Mouse (Mus musculus): ENCODE results near the gene Cdca7l.

The Cdca7l gene

DNA sequence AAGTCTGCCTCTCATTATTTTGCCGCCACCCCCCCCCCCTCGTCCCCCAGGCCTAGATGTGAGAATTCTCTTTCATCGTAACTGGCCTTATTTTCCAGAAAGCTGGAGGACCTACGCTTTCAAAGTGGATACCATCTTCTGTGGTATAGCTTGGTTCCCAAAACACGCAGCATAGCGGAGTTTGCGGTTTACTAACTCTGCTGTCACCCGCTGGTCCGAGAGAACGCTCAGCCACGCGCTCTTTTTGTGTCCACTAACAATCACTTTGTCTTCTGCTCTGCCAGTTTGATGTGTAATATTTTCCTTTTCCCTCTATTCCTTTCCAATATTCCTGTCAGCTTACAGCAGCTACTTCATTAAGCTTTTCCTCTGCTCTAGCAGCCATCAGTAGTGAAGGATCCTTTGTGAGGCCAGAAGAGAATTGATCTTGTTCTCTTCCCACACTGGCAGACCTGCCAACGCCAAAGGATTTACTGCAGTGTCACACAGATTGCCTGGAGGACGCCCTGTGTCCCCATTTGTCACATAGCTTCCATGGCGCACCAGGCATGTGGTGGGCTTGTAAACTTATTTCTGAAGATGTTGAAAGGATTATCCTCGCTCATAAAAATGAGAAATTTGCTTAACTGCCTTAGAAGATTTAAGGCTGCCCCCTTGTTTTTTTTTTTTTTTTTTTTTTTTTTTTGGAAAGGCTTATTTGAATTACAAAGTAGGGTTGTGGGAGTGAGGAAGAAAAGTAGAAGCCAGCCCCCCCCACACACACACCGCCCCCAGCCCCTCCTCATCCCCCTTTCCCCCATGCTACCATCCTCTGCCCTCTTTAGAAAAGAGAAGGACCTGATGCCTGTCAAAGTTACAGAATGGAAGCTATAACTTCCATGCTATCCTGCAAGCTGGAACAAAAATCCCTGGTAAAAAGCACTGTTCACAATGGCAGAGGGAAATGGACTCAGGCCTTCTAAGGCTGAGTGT lies 4.6 kb downstream of the Cdca7l start:
- no peak for DNase-seq (ENCODE audit: extremely low read depth, low read depth, low spot score)

DNA sequence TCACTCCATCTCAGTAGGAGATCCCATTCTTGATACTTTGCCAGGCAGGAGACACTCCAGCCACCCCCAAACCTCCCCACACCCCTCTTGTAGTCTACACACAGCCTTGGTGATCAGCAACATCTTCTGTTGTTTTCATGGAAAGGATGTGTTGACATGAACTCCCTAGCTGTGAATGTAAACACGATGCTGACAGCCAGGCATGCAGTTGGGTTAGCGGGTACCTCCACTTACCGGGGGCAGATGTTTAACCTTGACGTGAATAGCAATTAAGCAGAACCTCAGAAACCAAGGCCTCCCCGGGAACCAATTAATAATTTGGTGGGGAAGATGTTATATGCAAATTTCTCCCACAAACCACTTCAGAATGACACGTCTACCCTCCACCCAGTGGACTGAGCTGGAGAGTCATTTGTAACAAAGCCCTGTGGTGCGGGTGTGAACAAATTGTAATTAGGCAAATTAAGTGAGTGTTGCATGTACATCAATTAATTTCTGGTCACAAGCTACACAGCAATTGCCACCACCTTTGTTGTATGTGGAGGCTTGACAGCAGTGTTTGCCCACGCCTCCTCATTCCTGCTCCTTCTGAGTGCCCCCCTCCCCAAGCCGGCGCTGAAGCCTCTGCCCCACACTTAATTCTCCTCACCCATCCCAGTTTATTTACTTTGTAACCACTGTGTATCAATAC lies 5.4 kb downstream of the Cdca7l start:
- DNase-seq (ENCODE audit: extremely low read depth, low read depth, low spot score) = no peak

DNA sequence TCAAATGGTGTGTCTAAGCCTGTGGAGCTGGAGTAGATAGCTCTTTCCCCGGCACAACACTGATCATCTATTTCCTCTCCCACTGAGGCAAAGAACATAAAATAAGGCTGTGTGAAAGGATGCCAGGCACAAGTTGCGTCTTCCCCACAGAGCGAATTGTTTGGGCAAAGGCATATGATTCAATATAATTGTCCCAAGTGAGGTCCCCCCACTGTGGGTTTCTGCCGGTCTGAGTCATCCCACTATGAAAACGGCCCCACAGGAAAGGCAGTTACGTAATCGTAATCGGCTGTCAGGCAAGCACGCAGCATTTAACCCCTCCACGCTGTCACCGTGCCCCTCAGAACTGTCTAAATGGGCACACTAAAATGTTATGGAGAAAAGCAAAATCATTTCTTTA lies 6.0 kb downstream of the Cdca7l start:
- DNase-seq (ENCODE audit: extremely low read depth, low read depth, low spot score) = no peak

DNA sequence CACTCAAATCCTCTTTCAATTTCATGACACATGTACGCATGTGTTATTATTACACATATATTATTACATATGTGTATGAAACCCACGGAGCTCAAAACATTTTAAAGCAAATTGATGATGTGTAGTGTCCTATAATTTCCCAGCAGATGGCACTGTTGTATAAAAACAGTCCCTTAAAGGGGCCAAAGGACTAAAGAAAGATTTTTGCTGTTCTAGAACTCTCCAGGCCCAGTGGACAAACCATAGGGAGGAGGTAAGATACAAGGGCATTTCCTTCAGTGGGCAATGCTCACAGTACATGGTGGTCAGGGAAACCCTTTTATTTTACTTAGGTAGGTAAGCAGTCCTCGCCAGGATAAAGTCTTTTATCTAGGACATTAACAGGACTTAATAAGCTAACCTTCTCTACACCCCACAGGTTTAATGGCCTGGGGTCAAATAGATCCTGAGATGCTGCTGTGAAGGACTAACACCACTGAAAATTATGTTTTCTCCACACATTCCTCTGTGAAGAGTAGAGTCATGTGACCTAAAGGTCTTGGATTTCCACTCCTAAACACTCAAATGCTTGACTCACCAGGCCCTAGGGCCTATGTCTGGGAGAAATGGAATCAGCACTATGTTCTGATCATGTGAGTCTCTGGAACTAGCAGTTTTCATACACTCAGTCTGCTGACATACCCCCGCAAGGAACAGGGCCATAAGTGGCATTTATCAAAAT lies 16.2 kb downstream of the Cdca7l start:
- no peak for DNase-seq (ENCODE audit: extremely low read depth, low read depth, low spot score)

DNA sequence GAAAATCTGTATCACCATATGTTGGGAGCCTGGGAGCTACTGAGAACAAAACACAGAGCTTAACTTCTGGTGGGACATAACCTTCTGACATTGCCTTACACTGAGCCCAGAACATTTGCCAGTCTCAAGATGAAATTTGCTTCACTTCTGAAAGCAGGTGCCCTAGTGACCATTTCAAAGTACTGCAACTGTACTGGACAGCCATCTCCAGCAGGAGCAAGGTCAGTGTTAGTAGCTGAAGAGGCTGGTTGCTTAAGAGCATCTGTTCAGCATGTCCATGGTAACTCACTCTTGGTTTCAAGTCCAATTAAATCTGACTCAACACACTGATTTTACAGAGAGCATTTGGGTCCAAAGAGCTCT lies 16.8 kb downstream of the Cdca7l start:
- no peak for DNase-seq (ENCODE audit: extremely low read depth, low read depth, low spot score)

DNA sequence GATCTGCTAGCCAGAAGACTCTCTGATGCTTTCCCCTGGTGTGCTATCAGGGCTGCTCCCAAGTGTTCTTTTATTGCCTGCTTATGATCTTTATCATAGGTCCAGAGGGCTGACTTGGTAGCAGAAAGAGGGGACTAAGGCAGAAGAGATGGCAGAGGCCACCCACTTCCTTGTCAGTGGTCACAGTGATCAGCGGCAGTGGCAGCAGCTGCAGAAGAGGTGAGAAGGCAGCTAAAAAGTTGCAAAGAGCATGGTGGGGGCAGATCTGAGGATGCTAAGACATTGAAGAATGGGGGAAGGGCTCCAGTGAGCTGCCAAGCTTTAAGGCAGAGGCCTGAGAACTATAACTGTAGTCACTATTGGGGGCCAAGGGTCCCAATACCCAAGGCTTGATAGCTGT lies 17.3 kb downstream of the Cdca7l start:
- DNase-seq (ENCODE audit: extremely low read depth, low read depth, low spot score) = no peak

DNA sequence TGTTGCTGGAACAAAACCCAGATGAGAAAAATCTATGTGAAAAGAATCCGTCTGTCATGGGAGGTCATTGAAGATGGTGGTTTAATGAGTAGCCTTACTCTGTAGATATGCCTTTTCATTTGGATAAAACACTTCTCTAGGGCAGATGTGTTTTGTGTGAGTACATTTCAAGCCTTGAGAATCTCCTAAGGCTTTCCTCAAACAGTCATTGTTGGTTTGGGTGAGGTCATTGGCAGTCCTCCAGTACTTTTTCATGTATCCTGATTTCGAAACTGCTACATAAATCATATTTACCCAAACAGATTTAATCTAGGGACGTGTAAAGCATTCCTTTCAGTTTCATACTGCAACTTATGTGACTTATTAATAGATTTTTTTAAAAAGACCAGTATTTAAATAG lies 24.3 kb downstream of the Cdca7l start:
- peak; percentile 52 for DNase-seq (ENCODE audit: extremely low read depth, low read depth, low spot score)

DNA sequence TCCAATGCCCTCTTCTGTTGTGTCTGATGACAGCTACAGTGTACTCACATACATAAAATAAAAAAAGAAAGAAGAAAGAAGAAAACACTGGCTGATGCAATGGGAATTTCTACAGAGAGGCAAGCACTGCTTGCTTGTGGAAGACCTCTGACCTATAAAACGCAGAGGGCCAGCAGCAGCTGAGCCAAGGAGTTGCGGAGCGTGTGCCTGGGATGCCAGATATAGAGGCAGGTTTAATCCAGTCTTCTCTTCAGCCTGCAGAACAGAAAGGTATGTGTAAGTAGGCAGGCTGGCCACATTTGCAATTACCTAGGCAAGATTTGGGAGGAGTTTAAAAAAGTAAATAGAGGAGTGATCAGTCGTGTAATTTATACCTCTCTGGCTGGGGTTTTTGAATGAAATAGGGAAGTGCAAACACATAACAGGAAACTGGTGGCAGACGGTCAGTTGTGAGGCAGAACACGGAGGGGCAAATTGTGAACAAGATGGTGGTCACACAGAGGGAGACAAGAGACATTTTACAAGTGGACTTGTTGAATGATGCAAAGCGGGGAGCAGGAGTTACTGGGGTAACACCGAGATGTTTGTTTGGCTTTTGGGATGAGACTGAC lies 27.4 kb downstream of the Cdca7l start:
- DNase-seq (ENCODE audit: extremely low read depth, low read depth, low spot score) = no peak

DNA sequence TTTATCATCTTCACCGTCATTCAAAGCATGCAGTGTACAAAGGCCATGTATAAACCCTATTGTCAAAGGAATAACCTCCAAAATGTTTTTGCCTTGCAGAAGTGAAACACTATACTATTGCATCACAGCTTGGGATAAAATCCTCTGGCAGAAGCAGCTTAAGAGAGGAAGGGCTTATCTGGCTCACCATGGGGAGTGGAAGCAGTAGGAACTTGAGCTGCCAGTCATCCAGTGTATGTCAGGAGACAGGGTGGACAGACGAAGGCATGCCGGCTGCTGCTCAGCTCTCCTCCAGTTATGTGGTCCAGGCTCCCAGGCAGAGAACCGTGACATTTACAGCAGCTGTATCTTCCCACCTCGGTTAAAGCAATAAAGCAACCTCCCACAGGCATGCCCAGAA lies 28.1 kb downstream of the Cdca7l start:
- DNase-seq (ENCODE audit: extremely low read depth, low read depth, low spot score) = no peak

DNA sequence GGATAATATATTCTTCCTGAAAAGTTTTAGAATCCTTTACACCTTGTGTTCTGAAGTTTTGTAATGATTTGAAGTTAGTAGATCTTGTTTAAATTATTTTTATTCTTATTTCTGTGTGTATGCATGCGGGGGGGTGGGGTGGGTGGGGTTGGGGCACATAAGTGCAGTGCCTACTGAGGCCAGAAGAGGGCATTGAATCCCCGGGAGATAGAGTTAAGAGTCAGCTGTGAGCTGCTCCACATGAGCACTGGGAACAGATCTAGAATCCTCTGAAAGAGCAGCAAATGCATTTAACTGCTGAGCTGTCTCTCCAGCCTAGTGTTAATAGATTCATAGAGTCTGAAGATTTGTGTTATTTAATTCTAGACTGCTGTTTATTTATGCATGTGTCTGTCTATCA lies 30.6 kb downstream of the Cdca7l start:
- no peak for DNase-seq (ENCODE audit: extremely low read depth, low read depth, low spot score)

DNA sequence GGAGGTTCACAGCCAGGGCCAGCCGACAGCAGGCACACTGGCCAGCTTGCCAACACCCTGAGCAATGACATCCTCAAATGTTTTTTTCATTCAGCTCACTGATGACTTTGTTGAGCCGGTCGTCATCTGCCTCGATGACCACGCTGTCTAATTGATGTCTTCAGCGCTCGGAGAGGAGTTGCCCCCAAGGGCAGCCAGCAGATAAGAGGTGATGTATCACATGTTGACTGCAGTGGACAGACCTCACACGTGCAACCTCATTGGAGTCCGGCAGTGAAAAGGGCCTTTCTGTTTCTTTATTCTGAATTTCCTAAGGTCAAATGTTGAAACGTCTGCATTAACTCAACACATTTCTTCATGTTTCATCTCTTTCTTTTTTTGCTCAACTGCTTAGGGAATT lies 31.3 kb downstream of the Cdca7l start:
- no peak for DNase-seq (ENCODE audit: extremely low read depth, low read depth, low spot score)

DNA sequence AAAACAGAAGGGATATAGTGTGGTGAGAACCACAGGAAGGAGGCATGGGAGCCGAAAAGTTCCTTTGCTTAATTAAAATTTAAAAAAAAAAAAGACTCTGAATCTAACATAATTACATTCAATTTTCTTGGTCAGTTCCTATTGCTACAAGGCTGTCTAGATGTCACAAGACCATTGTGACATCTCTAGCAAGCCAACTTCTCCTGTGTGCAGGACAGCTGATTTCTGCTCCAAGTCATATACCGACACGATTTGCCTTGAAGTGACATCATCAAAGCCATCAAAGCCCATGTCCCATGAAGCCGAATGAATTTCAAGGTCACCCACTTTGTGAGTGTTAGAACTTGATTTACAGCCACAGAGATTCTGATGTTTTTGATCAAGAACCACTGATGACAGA lies 33.3 kb downstream of the Cdca7l start:
- no peak for DNase-seq (ENCODE audit: extremely low read depth, low read depth, low spot score)

DNA sequence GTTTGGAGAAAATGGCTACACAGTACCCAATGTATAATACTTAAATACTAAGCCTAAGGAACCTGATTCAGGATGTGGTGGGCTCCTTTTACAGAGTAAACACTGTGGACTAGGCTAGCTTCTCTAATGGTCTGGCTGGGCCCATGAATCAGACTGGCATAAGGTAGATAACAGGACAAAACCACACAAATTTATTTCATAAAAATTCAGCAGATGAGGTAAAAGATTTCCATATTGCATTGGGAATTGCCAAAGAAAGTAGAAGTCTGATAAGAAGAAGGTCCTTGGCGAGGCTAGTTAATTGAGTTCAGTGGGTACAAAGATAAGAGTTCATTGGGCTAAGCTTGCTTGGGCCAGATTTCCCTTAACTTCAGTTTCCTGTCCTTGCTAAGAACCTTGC lies 36.6 kb downstream of the Cdca7l start:
- no peak for DNase-seq (ENCODE audit: extremely low read depth, low read depth, low spot score)

DNA sequence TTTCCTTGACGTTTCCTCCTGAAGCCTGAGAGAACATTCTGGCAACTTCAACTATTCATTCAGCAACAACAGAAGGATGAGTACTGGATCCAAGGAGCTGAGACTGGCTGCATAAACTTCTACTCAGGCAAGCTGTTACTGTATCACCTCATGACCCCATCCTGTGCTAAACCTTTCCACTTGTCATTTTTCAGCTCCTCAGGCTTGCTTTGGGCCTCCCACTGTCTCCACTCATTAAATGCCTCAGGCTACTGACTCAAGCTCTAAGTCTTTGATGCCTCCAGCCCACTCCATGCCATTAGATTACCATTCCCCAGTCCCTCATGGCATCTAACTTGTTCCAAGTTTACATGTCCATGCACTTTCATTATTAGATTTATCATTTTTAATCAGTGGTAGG lies 38.6 kb downstream of the Cdca7l start:
- DNase-seq (ENCODE audit: extremely low read depth, low read depth, low spot score) = no peak

DNA sequence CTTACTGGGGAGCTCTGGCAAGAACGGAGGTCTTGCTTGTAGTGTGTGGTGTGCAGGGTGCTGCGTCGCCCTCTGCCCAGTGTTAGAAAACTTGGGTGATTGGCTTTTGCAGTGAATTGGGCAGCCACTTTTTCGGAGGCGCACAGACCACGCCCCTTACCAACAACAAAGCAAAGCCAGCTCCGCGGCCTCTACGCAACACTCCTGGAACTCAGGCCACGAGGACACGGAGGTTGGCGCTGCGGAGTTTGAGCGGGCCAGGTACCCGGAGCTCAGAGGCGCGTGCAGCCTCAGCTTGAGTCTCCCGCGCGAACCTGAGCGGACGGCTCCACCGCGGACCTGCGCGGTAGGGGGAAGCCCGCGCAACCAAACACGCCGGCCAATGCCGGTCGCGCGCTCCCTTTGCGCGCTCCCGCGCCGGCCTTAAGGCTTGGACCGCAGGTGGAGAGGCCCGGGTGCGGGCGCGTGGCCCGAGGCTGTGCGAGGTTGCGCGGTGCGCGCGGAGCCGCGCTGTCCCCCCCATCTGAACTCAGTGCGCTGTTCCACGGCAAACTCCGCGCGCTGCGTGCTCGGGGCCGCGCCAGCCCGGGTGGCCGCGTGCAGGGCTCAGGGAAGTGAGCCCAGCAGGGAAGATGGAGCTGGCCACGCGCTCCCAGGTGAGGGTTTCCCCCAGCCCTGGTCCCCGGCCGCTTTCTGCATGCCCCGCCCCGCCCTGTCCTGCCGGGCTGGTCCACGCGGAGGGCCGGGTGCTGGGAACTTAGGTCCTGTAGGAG lies 39.4 kb downstream of the Cdca7l start:
- DNase-seq (ENCODE audit: extremely low read depth, low read depth, low spot score) = no peak

DNA sequence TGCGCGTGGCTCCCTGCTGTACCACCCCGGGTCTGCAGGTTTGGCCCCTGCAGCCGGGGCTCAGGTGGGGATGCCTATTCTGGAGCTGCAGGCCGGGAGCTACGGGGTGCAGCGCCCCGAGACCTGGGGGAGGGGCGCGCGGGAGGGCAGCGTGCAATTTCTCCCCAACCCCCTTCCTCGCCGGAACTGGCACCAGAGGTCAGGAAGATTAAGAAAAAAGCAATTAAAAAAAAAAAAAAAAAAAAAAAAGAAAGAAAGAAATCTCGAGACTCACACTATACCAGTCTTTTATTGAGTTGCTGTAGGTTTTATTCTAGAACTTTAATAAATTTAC lies 40.0 kb downstream of the Cdca7l start:
- DNase-seq (ENCODE audit: extremely low read depth, low read depth, low spot score) = no peak

DNA sequence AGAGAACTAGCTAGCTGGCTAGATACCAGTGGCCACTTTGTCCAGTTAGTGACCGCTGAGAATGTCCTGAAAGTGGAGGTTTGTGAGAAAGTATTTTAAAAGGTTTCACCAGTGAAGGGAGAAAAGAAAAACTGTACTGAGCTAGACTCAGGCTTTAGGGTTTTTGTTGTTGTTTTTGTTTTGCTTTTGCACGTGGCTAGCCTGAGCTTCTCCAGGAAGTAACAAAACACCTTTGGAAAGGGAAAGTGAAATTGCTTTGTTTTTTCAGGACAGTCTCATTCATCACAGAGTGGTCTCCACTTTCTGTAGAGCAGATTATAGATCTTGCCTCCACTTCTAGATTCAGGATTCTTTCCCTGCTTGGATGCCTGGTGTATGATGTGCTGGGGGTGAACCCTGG lies 40.8 kb downstream of the Cdca7l start:
- DNase-seq (ENCODE audit: extremely low read depth, low read depth, low spot score) = no peak

DNA sequence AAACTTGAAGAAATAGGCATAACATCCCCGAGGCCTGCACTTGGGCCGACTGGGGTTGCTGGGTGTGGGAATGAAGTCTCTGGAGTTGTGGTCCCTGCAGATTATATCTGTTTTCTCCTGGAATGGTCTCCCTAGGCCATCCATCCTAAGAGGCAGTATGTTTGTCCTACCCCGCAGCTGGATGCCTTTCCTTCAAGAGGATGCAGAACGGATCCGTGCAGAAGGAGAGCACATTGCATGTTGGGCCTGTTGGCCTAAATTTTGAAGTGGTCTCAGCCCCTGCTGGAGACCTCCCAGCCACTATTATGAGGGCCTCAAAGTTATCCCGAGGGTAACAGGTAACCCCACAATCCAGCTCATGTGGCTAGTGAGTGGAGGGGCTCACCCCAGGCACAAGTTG lies 44.5 kb downstream of the Cdca7l start:
- DNase-seq (ENCODE audit: extremely low read depth, low read depth, low spot score) = no peak

DNA sequence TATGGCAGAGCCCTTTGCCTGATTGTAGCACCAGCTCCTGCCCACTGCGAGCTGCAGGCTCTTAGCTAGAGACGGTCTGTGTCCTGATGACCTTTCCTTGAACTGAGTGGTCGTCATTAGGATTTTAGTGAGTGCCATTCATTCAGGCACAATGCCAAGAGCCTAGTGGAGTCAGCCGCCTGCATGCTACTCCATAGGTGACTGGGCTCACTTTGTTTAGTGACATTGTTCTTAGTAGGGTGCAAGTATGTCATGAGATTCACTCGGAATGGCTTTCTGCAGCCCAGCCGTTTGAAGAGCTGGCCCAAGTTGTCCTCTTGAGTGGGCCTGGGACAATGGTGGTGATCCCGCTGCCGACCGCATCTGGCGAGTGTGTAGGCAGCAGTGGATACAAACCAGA lies 46.4 kb downstream of the Cdca7l start:
- no peak for DNase-seq (ENCODE audit: extremely low read depth, low read depth, low spot score)

DNA sequence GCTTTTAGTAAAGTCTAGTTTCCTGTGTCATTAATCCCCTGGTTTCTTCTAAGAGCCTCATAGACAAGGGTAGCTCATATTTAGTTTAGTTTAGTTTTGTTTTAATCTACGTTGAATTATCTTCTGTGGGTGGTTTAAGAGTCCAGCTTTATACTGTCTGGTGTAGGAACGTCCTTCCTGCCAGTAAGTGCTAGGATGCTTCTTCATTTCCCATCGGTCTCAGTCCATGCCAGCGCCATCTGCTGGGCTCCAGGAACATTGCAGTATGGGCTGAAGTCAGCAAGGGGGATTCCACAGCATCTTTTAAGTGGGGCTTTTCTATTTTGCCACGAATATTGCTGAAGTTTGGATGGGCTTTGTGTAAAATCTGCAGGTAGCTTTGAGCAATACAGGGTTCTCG lies 49.2 kb downstream of the Cdca7l start:
- DNase-seq (ENCODE audit: extremely low read depth, low read depth, low spot score) = no peak

DNA sequence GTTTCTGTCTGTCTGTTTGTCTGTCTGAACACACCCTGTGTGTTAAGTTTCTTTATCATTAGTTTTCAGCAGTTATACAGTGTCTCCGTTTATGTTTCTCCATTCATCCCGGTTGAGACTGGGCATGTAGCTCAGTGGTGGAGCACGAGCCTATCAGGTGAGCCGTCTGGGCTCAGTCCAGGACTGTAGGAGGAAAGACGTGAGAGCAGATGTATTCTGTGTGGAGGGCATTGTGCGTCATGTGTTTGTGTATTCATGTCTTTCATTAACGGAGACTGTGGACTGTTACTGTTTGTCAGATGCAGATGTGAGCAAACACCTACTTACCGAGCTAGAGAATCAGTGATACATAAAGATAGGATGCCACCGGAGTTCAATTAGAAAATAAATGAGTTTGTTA lies 52.9 kb downstream of the Cdca7l start:
- no peak for DNase-seq (ENCODE audit: extremely low read depth, low read depth, low spot score)
